Mouse (Mus musculus): Measurements from ENCODE around the gene Cobl. TPM values are rescaled to one million over a fixed set of nuclear protein-coding genes. Genes with fewer than 3 reads are reported as not detected.

Cobl gene
- total RNA-seq, 2 experiments from 2014 or later: 9.9 to 12.4 TPM

- DNase-seq (ENCODE audit: low spot score in 2 of 2): no peak
These were observed 19.5 kb downstream of the Cobl start for GRCm38 (mm10) chr11:12445222-12445621.

GRCm38 (mm10) chr11:12444215-12444614 lies 20.5 kb downstream of the Cobl start:
- no peak for DNase-seq (ENCODE audit: low spot score in 2 of 2)

GRCm38 (mm10) chr11:12443614-12444013 lies 21.1 kb downstream of the Cobl start:
- DNase-seq (ENCODE audit: low spot score in 2 of 2): no peak

- DNase-seq (ENCODE audit: low spot score in 2 of 2): no peak
These were observed 21.6 kb downstream of the Cobl start for GRCm38 (mm10) chr11:12443185-12443584.

- no peak for DNase-seq (ENCODE audit: low spot score in 2 of 2)
These were observed 22.5 kb downstream of the Cobl start for GRCm38 (mm10) chr11:12442283-12442682.

- no peak for DNase-seq (ENCODE audit: low spot score in 2 of 2)
These were observed 28.9 kb downstream of the Cobl start for GRCm38 (mm10) chr11:12435905-12436304.

- DNase-seq (ENCODE audit: low spot score in 2 of 2): no peak
These were observed 29.7 kb downstream of the Cobl start for GRCm38 (mm10) chr11:12435018-12435417.

GRCm38 (mm10) chr11:12434597-12434996 lies 30.2 kb downstream of the Cobl start:
- no peak for DNase-seq (ENCODE audit: low spot score in 2 of 2)

GRCm38 (mm10) chr11:12431911-12432310 lies 32.8 kb downstream of the Cobl start:
- no peak for DNase-seq (ENCODE audit: low spot score in 2 of 2)

GRCm38 (mm10) chr11:12430231-12431041 lies 34.3 kb downstream of the Cobl start:
- DNase-seq (ENCODE audit: low spot score in 2 of 2): no peak

GRCm38 (mm10) chr11:12426746-12427145 lies 38.0 kb downstream of the Cobl start:
- no peak for DNase-seq (ENCODE audit: low spot score in 2 of 2)

- no peak for DNase-seq (ENCODE audit: low spot score in 2 of 2)
These were observed 40.6 kb downstream of the Cobl start for GRCm38 (mm10) chr11:12424205-12424604.

GRCm38 (mm10) chr11:12421183-12421582 lies 43.6 kb downstream of the Cobl start:
- no peak for DNase-seq (ENCODE audit: low spot score in 2 of 2)

- DNase-seq (ENCODE audit: low spot score in 2 of 2): no peak
These were observed 44.6 kb downstream of the Cobl start for GRCm38 (mm10) chr11:12420146-12420545.

GRCm38 (mm10) chr11:12416899-12417298 lies 47.9 kb downstream of the Cobl start:
- DNase-seq (ENCODE audit: low spot score in 2 of 2): no peak

- DNase-seq (ENCODE audit: low spot score in 2 of 2): no peak
These were observed 49.4 kb downstream of the Cobl start for GRCm38 (mm10) chr11:12415329-12415728.

- no peak for DNase-seq (ENCODE audit: low spot score in 2 of 2)
These were observed 52.8 kb downstream of the Cobl start for GRCm38 (mm10) chr11:12411950-12412349.

- DNase-seq (ENCODE audit: low spot score in 2 of 2): no peak
These were observed 53.5 kb downstream of the Cobl start for GRCm38 (mm10) chr11:12411075-12411807.

GRCm38 (mm10) chr11:12409463-12409862 lies 55.3 kb downstream of the Cobl start:
- no peak for DNase-seq (ENCODE audit: low spot score in 2 of 2)

GRCm38 (mm10) chr11:12407834-12408233 lies 56.9 kb downstream of the Cobl start:
- DNase-seq (ENCODE audit: low spot score in 2 of 2): no peak

GRCm38 (mm10) chr11:12399903-12400302 lies 64.9 kb downstream of the Cobl start:
- DNase-seq (ENCODE audit: low spot score in 2 of 2): no peak

GRCm38 (mm10) chr11:12396196-12396595 lies 68.6 kb downstream of the Cobl start:
- DNase-seq (ENCODE audit: low spot score in 2 of 2): no peak
